Mouse (Mus musculus) forebrain, embryonic 12.5 days (tissue): ENCODE measurements around the gene Gm20388. TPM values are rescaled to one million over a fixed set of nuclear protein-coding genes. Genes with fewer than 3 reads are reported as not detected.

Source experiments
- ATAC-seq: fragments of 200-750 bp; cut with Nextera tagmentation; 2 replicates; pipeline ENCODE4 v1.8.0; 2017; ENCODE audit warnings: moderate TSS enrichment; ENCODE audit not compliant: low FRiP score
- H3K27ac ChIP-seq: fragments of 300-500 bp; sonication (generic); 2 replicates; pipeline ENCODE4 v1.5.1; 2016; ENCODE audit warnings: mild to moderate bottlenecking
- H3K27me3 ChIP-seq: fragments of 300-500 bp; sonication (generic); 2 replicates; pipeline ENCODE4 v1.6.1; 2016; ENCODE audit warnings: mild to moderate bottlenecking
- H3K36me3 ChIP-seq: fragments of 300-500 bp; sonication (generic); replicated peaks from 2 replicates; pipeline ENCODE4 v1.6.1; 2016; ENCODE audit warnings: mild to moderate bottlenecking
- H3K4me1 ChIP-seq: fragments of 300-500 bp; sonication (generic); 2 replicates; pipeline ENCODE4 v1.6.1; 2016
- H3K4me2 ChIP-seq: fragments of 300-500 bp; sonication (generic); 2 replicates; pipeline ENCODE4 v1.6.1; 2016; ENCODE audit warnings: mild to moderate bottlenecking, moderate library complexity
- H3K4me3 ChIP-seq: fragments of 300-500 bp; sonication (generic); replicated peaks from 2 replicates; pipeline ENCODE4 v1.5.1; 2016; ENCODE audit warnings: mild to moderate bottlenecking
- H3K9ac ChIP-seq: fragments of 300-500 bp; sonication (generic); 2 replicates; pipeline ENCODE4 v1.6.1; 2016; ENCODE audit warnings: mild to moderate bottlenecking
- H3K9me3 ChIP-seq: fragments of 300-500 bp; sonication (generic); 2 replicates; pipeline ENCODE4 v1.6.1; 2016
- WGBS: fragments of 180-500 bp; shearing (Covaris S2); methylation state at CpG from one replicate; pipeline ENCODE4 v1.1.7; 2016; 5-methylcytosine and 5-hydroxymethylcytosine counted together
- polyA plus RNA-seq: library from polyadenylated mRNA; unstranded; fragments of >200 nt; fragmentation: Nextera tagmentation; extraction: Ambion mirVana; gene quantifications from 2 replicates; pipeline ENCODE4 v1.2.1, GENCODE M21; 2016

Gene Gm20388
- polyA plus RNA-seq, 1 experiment from 2014 or later = not detected

GRCm38 (mm10) chr8:122179354-122179753 lies 2268.7 kb downstream of the Gm20388 start:
- H3K4me1 ChIP-seq = peaks cover 3% of the 10 kb centered on the region; the same call in 1 of the 2 replicates
- no peak overlapping the region for H3K9ac ChIP-seq
- H3K27me3 ChIP-seq = no peaks in the 10 kb centered on the region
- H3K4me3 ChIP-seq = no peak overlapping the region
- no peak for ATAC-seq
- no peaks in the 10 kb centered on the region for H3K9me3 ChIP-seq
- WGBS = 83% methylated on average over 7 of the region's 7 CpGs
- no peaks in the 10 kb centered on the region for H3K36me3 ChIP-seq
- no peak overlapping the region for H3K27ac ChIP-seq
- no peak overlapping the region for H3K4me2 ChIP-seq

- H3K4me3 ChIP-seq = no peak overlapping the region
- H3K4me2 ChIP-seq = no peak overlapping the region
- no peaks in the 10 kb centered on the region for H3K36me3 ChIP-seq
- WGBS = 92% methylated on average over 9 of the region's 9 CpGs
- H3K27ac ChIP-seq = no peak overlapping the region
- no peak for ATAC-seq
- H3K9me3 ChIP-seq = no peaks in the 10 kb centered on the region
- no peaks in the 10 kb centered on the region for H3K4me1 ChIP-seq
- H3K9ac ChIP-seq = no peak overlapping the region
- no peaks in the 10 kb centered on the region for H3K27me3 ChIP-seq
Measured at GRCm38 (mm10) chr8:122180116-122180515, 2269.5 kb downstream of the Gm20388 start.

GRCm38 (mm10) chr8:122181414-122181813 lies 2270.8 kb downstream of the Gm20388 start:
- H3K27ac ChIP-seq = no peak overlapping the region
- H3K36me3 ChIP-seq = no peaks in the 10 kb centered on the region
- no peaks in the 10 kb centered on the region for H3K9me3 ChIP-seq
- no peaks in the 10 kb centered on the region for H3K4me1 ChIP-seq
- no peak overlapping the region for H3K4me2 ChIP-seq
- no peak for ATAC-seq
- no peak overlapping the region for H3K4me3 ChIP-seq
- H3K27me3 ChIP-seq = no peaks in the 10 kb centered on the region
- H3K9ac ChIP-seq = no peak overlapping the region
- WGBS = 86% methylated on average over 9 of the region's 9 CpGs

GRCm38 (mm10) chr8:122181991-122182390 lies 2271.3 kb downstream of the Gm20388 start:
- no peak overlapping the region for H3K27ac ChIP-seq
- WGBS = 85% methylated on average over 9 of the region's 9 CpGs
- H3K4me1 ChIP-seq = no peaks in the 10 kb centered on the region
- ATAC-seq = no peak
- H3K9me3 ChIP-seq = no peaks in the 10 kb centered on the region
- no peak overlapping the region for H3K4me2 ChIP-seq
- no peaks in the 10 kb centered on the region for H3K27me3 ChIP-seq
- no peak overlapping the region for H3K9ac ChIP-seq
- no peak overlapping the region for H3K4me3 ChIP-seq
- no peaks in the 10 kb centered on the region for H3K36me3 ChIP-seq

GRCm38 (mm10) chr8:122186363-122186974 lies 2275.8 kb downstream of the Gm20388 start:
- Histone ChIP-seq H3K4me1 (peaks cover 8% of the 10 kb centered on the region; the same call in 1 of the 2 replicates), H3K4me2 (no peak overlapping the region), H3K27ac (no peak overlapping the region), H3K36me3 (no peaks in the 10 kb centered on the region), H3K27me3 (no peaks in the 10 kb centered on the region), H3K4me3 (no peak overlapping the region), H3K9ac (no peak overlapping the region), H3K9me3 (no peaks in the 10 kb centered on the region)
- 90% methylated on average over 19 of the region's 19 CpGs for WGBS
- ATAC-seq = no peak

GRCm38 (mm10) chr8:122187271-122187670 lies 2276.6 kb downstream of the Gm20388 start:
- Histone ChIP-seq H3K9ac (no peak overlapping the region), H3K9me3 (no peaks in the 10 kb centered on the region), H3K4me3 (no peak overlapping the region), H3K36me3 (no peaks in the 10 kb centered on the region), H3K27me3 (no peaks in the 10 kb centered on the region), H3K4me2 (no peak overlapping the region), H3K27ac (no peak overlapping the region), H3K4me1 (peaks cover 8% of the 10 kb centered on the region; the same call in 1 of the 2 replicates)
- ATAC-seq = no peak
- 82% methylated on average over 4 of the region's 4 CpGs for WGBS

- Histone ChIP-seq H3K9me3 (no peaks in the 10 kb centered on the region), H3K4me3 (no peak overlapping the region), H3K4me2 (no peak overlapping the region), H3K36me3 (no peaks in the 10 kb centered on the region), H3K27me3 (no peaks in the 10 kb centered on the region), H3K9ac (no peak overlapping the region), H3K27ac (peak overlapping the region; percentile 65), H3K4me1 (peaks cover 11% of the 10 kb centered on the region; the same call in 1 of the 2 replicates)
- peak; percentile 55; the same call in 1 of the 2 replicates for ATAC-seq
- WGBS = 59% methylated on average over 16 of the region's 16 CpGs
Measured at GRCm38 (mm10) chr8:122190349-122191053, 2279.9 kb downstream of the Gm20388 start.

GRCm38 (mm10) chr8:122191054-122191376 lies 2280.4 kb downstream of the Gm20388 start:
- H3K9ac ChIP-seq = no peak overlapping the region
- H3K4me2 ChIP-seq = no peak overlapping the region
- peaks cover 11% of the 10 kb centered on the region; the same call in 1 of the 2 replicates for H3K4me1 ChIP-seq
- no peak for ATAC-seq
- WGBS = 84% methylated on average over 8 of the region's 8 CpGs
- H3K27ac ChIP-seq = peak overlapping the region; percentile 65
- H3K27me3 ChIP-seq = no peaks in the 10 kb centered on the region
- H3K36me3 ChIP-seq = no peaks in the 10 kb centered on the region
- H3K9me3 ChIP-seq = no peaks in the 10 kb centered on the region
- H3K4me3 ChIP-seq = no peak overlapping the region

GRCm38 (mm10) chr8:122192771-122193170 lies 2282.1 kb downstream of the Gm20388 start:
- Histone ChIP-seq H3K9me3 (no peaks in the 10 kb centered on the region), H3K4me1 (peaks cover 11% of the 10 kb centered on the region; the same call in 1 of the 2 replicates), H3K9ac (no peak overlapping the region), H3K4me2 (no peak overlapping the region), H3K36me3 (no peaks in the 10 kb centered on the region), H3K27ac (no peak overlapping the region), H3K27me3 (no peaks in the 10 kb centered on the region), H3K4me3 (no peak overlapping the region)
- WGBS = 86% methylated on average over 5 of the region's 5 CpGs
- no peak for ATAC-seq

- no peaks in the 10 kb centered on the region for H3K9me3 ChIP-seq
- H3K4me2 ChIP-seq = no peak overlapping the region
- H3K27me3 ChIP-seq = no peaks in the 10 kb centered on the region
- no peak overlapping the region for H3K4me3 ChIP-seq
- H3K4me1 ChIP-seq = peaks cover 11% of the 10 kb centered on the region; the same call in 1 of the 2 replicates
- no peak overlapping the region for H3K27ac ChIP-seq
- H3K9ac ChIP-seq = no peak overlapping the region
- H3K36me3 ChIP-seq = no peaks in the 10 kb centered on the region
- 72% methylated on average over 11 of the region's 11 CpGs for WGBS
- no peak for ATAC-seq
Measured at GRCm38 (mm10) chr8:122193521-122193920, 2282.9 kb downstream of the Gm20388 start.

GRCm38 (mm10) chr8:122194396-122194795 lies 2283.8 kb downstream of the Gm20388 start:
- no peaks in the 10 kb centered on the region for H3K27me3 ChIP-seq
- 75% methylated on average over 8 of the region's 8 CpGs for WGBS
- peaks cover 11% of the 10 kb centered on the region; the same call in 1 of the 2 replicates for H3K4me1 ChIP-seq
- no peaks in the 10 kb centered on the region for H3K9me3 ChIP-seq
- H3K9ac ChIP-seq = no peak overlapping the region
- H3K27ac ChIP-seq = no peak overlapping the region
- H3K36me3 ChIP-seq = no peaks in the 10 kb centered on the region
- ATAC-seq = no peak
- H3K4me2 ChIP-seq = no peak overlapping the region
- H3K4me3 ChIP-seq = no peak overlapping the region

GRCm38 (mm10) chr8:122197342-122197741 lies 2286.7 kb downstream of the Gm20388 start:
- no peak for ATAC-seq
- Histone ChIP-seq H3K27me3 (no peaks in the 10 kb centered on the region), H3K9me3 (no peaks in the 10 kb centered on the region), H3K36me3 (no peaks in the 10 kb centered on the region), H3K4me2 (no peak overlapping the region), H3K27ac (no peak overlapping the region), H3K4me3 (no peak overlapping the region), H3K9ac (no peak overlapping the region), H3K4me1 (0 out of 2 replicates have a peak, but pooled peaks cover 2% of the 10 kb centered on the region)
- WGBS = 73% methylated on average over 5 of the region's 5 CpGs
